Mouse (Mus musculus): Measurements from ENCODE around the gene Draxin.
"Not testable (repeated sequence)": the region's sequence is repeated elsewhere in the genome, so short reads cannot be mapped to it uniquely, and the experiment has no call there.

Gene Draxin

DNA sequence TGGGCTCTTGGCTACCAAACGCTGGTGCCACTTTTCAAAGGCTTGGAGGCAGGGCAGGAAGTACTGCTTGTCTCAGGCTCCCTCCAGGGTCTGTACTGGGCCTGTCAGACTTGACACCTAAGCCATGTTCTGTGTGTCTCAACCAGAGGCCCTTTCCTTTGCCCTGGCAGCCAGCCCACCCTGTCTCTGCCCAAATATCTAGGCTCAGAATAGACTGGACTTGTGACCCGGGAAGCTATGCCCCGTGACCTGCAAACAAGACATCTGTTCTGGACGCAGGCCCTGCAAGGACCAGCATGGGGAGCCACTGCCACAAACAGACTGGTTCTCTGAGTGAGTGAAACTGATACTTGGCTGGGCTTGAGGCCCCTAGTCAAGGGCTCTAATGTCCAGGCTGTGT is 73.7 kb downstream of the Draxin start:
- no peak for DNase-seq (ENCODE audit: low read depth, low spot score)

DNA sequence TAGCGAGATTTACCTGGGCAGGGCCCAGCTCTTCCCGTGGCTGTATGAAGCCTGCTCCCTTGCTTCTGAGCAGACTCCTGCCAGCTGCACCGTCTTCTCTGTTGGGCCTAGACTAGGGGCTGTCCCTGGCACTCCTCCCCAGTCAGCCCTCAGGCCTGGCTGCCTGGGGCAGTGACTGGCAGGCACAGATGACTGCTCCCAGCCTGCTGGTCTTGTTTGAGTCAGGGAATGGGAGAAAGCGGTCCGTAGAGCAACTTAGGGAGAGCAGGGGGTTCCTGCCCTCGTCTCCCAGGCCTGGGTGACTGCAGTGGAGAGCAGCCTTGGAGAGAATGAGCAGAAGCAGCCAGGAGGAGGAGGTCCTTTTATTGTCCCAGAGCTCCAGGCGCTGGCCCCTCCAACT is 74.3 kb downstream of the Draxin start:
- no peak for DNase-seq (ENCODE audit: low read depth, low spot score)

DNA sequence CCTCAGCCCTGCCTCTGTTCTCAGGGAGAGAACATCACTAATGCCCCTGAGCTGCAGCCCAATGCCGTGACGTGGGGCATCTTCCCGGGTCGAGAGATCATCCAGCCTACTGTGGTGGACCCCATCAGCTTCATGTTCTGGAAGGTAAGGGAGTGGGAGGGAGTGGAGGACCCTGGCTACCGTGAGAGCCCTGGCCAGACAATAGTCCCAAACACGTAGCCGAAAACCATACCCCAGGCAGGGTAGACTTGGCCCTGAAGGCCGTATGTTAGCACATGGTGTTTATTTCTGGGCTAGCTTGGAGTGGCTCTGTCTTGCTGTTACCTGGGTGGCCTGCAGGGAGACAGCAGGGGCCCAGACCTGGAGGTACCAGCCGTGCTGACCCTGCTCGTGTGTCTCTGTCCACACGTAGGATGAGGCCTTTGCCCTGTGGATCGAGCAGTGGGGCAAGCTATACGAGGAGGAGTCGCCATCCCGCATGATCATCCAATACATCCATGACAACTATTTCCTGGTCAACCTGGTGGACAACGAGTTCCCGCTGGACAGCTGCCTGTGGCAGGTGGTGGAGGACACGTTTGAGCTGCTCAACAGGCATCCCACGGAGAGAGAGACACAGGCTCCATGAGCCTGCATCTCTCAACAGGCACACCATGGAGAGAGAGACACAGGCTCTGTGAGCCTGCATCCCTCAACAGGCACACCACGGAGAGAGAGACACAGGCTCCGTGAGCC is 75.4 kb downstream of the Draxin start:
- no peak for DNase-seq (ENCODE audit: low read depth, low spot score)

DNA sequence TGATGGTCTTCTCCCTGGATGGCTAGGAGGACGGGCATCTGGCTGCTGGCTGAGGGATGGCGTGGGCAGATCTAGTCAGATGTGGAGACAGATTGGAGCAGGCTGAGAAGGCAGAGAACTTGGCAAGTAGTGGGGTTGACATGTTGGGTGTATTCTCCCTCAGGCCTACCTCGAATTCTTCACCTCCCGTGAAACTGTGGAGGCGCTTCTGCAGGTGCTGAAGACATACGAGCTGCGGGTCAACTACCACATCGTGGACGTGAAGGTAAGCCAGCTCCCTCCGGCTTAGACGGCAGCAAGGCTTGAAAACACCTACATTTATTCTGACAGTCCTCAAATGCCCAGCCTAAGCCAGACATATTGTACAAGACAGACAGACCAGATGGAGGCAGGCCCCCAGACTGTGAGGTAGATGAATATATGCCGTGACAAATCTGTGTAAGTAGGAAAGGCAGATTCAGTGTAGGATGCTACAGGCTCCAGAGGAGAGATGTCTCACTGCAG is 77.0 kb downstream of the Draxin start:
- no peak for DNase-seq (ENCODE audit: low read depth, low spot score)

DNA sequence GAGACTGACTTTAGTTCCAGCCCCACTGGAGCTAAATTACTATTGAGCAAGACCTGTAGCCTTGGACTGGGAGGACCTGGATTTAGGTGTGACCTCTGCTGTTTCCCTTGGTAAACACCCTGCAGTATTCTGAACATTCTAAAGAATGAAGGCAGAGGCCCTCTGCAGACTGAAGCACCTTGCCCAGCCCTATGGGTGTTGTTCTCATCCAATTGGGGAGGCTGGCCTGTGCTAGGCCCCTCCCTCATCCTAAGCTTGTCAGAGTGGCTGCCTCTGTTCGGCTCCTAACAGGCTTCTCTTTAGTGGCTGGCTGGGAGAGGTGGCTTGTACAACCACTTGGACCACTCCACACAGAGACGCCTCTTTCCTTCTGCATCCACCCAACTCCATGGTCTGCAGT is 77.5 kb downstream of the Draxin start:
- DNase-seq (ENCODE audit: low read depth, low spot score) = no peak

DNA sequence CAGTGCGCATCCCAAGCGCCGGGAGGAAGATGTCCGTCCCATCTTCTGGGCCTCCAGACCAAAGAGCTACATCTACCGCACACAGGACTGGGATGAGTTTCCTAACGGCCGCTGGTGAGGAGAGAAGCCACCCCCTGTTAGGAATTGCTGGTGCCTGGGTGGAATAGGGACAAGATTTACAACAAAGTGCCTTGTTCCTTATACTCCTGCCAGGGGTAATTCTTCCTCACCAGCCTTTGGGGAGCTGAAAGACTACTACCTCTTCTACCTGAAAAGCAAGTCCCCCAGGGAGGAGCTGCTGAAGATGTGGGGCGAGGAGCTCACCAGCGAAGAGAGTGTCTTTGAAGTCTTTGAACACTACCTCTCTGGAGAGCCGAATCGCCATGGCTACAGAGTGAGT is 78.6 kb downstream of the Draxin start:
- DNase-seq (ENCODE audit: low read depth, low spot score) = no peak

DNA sequence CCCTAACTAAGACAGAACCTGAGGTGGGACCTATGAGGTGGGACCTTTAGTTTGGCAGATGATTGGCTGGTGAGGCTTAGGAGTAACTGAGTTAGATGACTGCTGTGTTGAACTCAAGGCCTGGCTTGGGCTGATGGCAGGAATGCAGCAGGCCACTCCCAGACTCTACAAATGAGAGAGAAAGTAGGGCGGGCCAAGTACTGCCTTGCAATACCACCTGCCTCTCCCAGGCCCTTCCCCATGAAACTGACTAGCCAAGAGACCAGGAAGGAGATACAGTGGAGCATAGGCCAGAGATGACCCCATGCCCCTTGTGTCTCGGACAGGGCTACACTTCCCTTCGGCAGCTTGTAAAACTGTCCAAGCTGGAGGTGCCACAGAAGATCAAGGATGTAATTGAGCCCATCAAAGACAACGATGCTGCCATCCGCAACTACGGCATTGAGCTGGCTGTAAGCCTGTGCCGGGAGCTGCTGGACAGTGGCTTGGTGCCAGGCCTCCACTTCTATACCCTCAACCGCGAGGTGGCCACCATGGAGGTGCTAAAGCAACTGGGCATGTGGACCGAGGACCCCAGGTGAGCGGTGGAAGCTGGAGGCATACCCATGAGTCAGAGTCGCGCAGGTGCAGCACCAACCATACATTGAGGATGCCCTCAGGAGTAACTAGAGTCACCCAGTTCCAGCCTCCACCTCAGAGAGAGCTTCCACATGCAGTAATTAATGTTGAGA is 79.3 kb downstream of the Draxin start:
- no peak for DNase-seq (ENCODE audit: low read depth, low spot score)

DNA sequence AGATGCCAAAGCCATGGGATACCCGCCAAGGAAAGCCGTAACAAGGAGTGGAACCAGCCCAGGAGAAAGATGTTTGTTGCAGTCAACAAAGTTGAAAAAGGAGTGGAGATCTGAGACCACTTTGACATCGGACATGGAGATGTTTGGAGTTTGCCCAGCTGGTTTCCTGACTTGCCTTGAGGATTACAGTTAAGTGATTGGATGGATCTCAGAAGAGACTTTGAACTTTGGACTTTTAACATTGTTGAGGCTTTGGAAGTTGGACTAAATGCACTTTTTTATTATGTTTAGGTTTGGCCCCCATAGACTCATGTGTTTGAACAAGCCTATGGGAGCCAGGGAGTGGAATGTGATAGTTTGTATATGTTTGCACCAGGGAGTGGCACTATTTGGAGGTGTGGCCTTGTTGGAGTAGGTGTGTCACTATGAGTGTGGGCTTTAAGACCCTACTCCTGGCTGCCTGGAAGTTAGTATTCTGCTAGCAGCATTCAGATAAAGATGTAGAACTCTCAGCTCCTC is 80.0 kb downstream of the Draxin start:
- DNase-seq (ENCODE audit: low read depth, low spot score) = not testable (repeated sequence)

Measured in retina, adult 2 months (tissue).